Mouse (Mus musculus): Measurements from ENCODE around the gene Clec2i. TPM values are rescaled to one million over a fixed set of nuclear protein-coding genes. Genes with fewer than 3 reads are reported as not detected.
"Not testable (repeated sequence)": the region's sequence is repeated elsewhere in the genome, so short reads cannot be mapped to it uniquely, and the experiment has no call there.

Clec2i gene
- polyA plus RNA-seq, 1 experiment from 2014 or later: 0.36 TPM

DNA sequence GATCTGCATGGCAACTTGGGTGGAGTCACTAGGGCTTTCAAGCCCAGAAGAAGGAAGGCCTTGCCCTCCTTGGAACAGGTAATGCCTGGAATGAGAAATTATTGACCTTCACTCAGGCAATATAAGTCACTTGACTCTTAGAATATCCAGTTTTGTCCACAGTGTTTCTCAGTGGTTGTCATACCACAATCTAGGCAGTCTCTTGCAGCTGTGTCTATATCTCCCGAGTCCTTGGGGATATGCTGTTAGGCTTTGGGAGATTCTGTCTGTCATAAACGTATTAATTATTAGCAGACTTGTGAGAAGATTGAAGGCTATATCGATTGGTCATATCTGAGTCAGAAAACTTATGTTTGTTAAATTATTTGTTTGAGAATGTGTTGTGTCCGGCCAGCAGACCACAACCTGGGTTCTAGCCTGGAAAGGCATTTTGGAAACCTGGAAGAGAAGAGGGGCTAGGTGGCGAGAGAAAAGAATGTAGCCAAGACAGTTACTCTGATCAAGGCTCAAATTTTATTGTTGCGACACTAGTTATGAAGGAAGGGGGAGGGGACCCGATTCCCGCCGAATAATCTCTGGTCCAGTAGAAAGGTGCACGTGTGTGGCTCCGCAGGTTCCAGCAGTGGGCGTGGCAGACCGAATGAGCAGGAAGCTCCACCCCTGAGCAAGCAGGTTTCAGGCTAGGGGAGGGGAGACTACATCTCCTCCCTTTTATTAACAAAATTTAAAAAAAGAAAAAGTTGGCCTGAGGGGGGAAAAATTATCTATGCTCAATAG, 48.7 kb downstream of the Clec2i start:
- H3K9ac ChIP-seq (ENCODE audit: low read length); H3K27me3 ChIP-seq (ENCODE audit: control insufficient read depth, insufficient read depth, low read depth, low read length); H3K4me2 ChIP-seq (ENCODE audit: low read depth, low read length); H3K36me3 ChIP-seq (ENCODE audit: control insufficient read depth, insufficient read depth, low read length); H3K27ac ChIP-seq (ENCODE audit: low read length); H3K4me1 ChIP-seq (replicated peaks; ENCODE audit: control insufficient read depth, insufficient read depth, low read length); H3K9me3 ChIP-seq (ENCODE audit: control insufficient read depth, low read length); H3K4me3 ChIP-seq (ENCODE audit: low read length); ATAC-seq (ENCODE audit: low read depth): not testable (repeated sequence)
- 86% methylated on average over 4 of the region's 13 CpGs for WGBS

DNA sequence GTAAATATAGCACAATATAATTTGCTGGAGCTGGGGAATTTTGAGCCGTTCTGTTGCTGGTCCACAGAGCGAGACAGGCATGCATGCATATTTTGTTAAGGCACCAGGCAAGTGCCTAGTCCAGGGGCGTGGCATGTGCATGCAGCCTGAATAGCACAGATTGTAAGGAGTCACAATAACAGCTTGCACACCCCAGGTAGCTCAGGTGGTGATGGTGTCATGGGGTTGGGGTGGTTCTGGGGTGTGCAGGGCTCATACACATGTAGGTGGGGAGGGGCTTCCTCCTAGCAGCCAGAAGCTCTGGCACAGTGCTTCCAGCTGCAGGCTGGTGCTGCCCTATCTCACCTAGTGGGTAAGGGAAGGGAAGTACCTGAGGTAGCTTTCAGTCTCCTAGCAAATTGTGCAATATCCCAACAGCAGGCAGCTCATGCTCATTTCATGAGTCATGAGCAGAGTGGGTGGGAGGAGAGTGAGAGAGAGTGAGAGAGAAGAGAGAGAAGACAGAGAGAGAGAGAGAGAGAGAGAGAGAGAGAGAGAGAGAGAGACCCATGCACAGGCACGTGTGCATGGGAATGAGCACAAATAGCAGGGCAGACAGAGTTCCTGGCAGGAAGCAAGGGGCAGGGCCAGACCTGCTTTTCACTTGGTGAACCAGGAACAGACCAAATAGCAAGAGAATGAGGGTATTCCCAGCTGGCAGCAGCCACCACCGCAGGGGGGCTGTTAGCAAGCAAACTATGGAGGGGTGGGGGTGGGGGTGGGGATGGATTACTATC, 54.4 kb downstream of the Clec2i start:
- H3K27ac ChIP-seq (ENCODE audit: low read length): no peak overlapping the region
- peaks cover 5% of the 10 kb centered on the region for H3K9me3 ChIP-seq (ENCODE audit: control insufficient read depth, low read length)
- no peak for ATAC-seq (ENCODE audit: low read depth)
- H3K27me3 ChIP-seq (ENCODE audit: control insufficient read depth, insufficient read depth, low read depth, low read length): no peaks in the 10 kb centered on the region
- H3K9ac ChIP-seq (ENCODE audit: low read length): no peak overlapping the region
- no peak overlapping the region for H3K4me3 ChIP-seq (ENCODE audit: low read length)
- 72% methylated on average over 5 of the region's 5 CpGs for WGBS
- no peak overlapping the region for H3K4me2 ChIP-seq (ENCODE audit: low read depth, low read length)
- H3K4me1 ChIP-seq (replicated peaks; ENCODE audit: control insufficient read depth, insufficient read depth, low read length): no peaks in the 10 kb centered on the region
- H3K36me3 ChIP-seq (ENCODE audit: control insufficient read depth, insufficient read depth, low read length): no peaks in the 10 kb centered on the region

DNA sequence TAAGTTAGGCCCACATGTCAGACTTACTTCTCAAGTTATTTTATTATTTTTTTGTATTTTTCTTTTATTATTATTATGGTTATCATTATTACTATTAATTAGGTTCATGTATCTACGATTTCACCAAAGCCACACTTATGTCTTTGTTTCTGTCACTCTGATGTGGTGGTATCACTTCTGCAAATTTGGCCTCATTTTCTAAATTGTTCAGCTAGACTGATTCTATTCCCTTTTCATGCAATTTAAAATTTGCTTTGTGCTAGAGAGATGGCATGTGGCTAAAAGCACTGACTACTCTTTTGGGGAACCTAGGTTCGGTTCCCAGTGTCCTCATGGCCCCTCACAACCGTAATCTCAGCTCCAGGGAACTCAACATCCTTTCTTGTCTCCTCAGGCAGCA, 58.2 kb downstream of the Clec2i start:
- H3K27ac ChIP-seq (ENCODE audit: low read length): no peak overlapping the region
- peaks cover 5% of the 10 kb centered on the region for H3K9me3 ChIP-seq (ENCODE audit: control insufficient read depth, low read length)
- no peak overlapping the region for H3K9ac ChIP-seq (ENCODE audit: low read length)
- no peak overlapping the region for H3K4me2 ChIP-seq (ENCODE audit: low read depth, low read length)
- WGBS: 83% methylated on average over 3 of the region's 3 CpGs
- H3K27me3 ChIP-seq (ENCODE audit: control insufficient read depth, insufficient read depth, low read depth, low read length): no peaks in the 10 kb centered on the region
- no peaks in the 10 kb centered on the region for H3K4me1 ChIP-seq (replicated peaks; ENCODE audit: control insufficient read depth, insufficient read depth, low read length)
- H3K4me3 ChIP-seq (ENCODE audit: low read length): no peak overlapping the region
- ATAC-seq (ENCODE audit: low read depth): no peak
- no peaks in the 10 kb centered on the region for H3K36me3 ChIP-seq (ENCODE audit: control insufficient read depth, insufficient read depth, low read length)

Small RNAs within 50 kb of the gene (microRNA-seq; reads per million reads assigned to microRNA genes)
- not detected for gene Gm27336

Other genes starting within 250 kb of the Clec2i start
- 0.50 TPM in 1 of 2 replicates, not detected in the other for gene Clec2h, start 225.2 kb upstream of the Clec2i start, polyA plus RNA-seq (2015; fragmentation: Nextera tagmentation; extraction: Ambion mirVana)
- not detected in 2 replicates for gene Klrb1, start 164.5 kb upstream of the Clec2i start, polyA plus RNA-seq (2015; fragmentation: Nextera tagmentation; extraction: Ambion mirVana)
- 0.25 and 0.33 TPM in 2 replicates for gene Klrb1c, start 98.4 kb upstream of the Clec2i start, polyA plus RNA-seq (2015; fragmentation: Nextera tagmentation; extraction: Ambion mirVana)
- gene Gm44511, start 61.3 kb upstream of the Clec2i start, polyA plus RNA-seq (2015; fragmentation: Nextera tagmentation; extraction: Ambion mirVana): not detected in 2 replicates
- gene Klrb1b, start 61.3 kb upstream of the Clec2i start, polyA plus RNA-seq (2015; fragmentation: Nextera tagmentation; extraction: Ambion mirVana): 0.29 and 0.33 TPM in 2 replicates
- 0.79 and 0.87 TPM in 2 replicates for gene BC035044, start 3.5 kb downstream of the Clec2i start, polyA plus RNA-seq (2015; fragmentation: Nextera tagmentation; extraction: Ambion mirVana)
- not detected in 2 replicates for gene Clec2g, start 46.8 kb downstream of the Clec2i start, polyA plus RNA-seq (2015; fragmentation: Nextera tagmentation; extraction: Ambion mirVana)
- 0.67 and 0.68 TPM in 2 replicates for gene Klrb1f, start 158.3 kb downstream of the Clec2i start, polyA plus RNA-seq (2015; fragmentation: Nextera tagmentation; extraction: Ambion mirVana)
- not detected in 2 replicates for gene Clec2e, start 213.3 kb downstream of the Clec2i start, polyA plus RNA-seq (2015; fragmentation: Nextera tagmentation; extraction: Ambion mirVana)